Mouse (Mus musculus) adrenal gland, adult 2 months (tissue): ENCODE measurements at regions not wholly inside any gene's neighbourhood (a gene's known extent, or its start where the extent isn't known, plus 50 kb on each side); places are given as distances from the start of the nearest gene placed in this dataset.

Experiments used
- DNase-seq: peaks from one replicate; pipeline ENCODE4 v3.0.0; 2021

DNA sequence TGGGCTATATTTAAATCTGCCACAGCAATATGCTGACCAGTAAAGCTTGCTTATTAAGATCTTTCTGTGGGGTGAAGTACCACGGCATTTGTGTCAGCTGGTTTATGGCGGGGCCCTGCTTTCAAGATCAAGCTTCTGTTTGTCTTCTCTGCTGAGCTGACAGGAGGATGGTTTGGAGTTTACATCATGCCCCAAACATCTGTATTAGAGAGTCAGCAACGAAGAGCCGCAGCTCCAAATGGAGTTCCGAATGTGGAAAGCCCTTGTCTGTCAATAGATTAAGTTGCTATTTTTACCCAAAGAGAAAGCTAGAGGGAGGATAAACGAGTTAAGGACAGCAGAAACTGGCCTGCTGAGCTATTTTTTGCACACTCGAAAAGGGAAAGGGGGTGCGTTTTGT is 463.8 kb downstream of the Cd83 start:
- DNase-seq: no peak

DNA sequence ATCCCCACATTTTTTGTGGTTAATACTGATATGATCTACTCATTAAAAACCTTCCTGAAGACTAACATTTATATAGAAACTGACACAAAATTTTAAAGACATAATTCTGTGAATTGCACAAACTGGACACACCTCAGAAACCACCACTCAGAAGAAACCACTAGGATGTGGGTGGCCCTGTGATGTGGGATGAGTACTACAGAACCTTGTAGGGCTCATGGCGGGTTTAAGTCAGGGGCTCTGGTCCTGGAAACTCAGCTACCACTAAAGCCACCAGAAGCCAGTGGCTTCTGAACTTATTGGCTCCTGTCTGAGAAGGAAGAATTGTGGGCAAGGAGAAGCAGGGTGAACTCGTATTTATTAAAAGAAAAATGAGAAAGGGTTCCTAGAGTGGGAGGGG is 464.5 kb downstream of the Cd83 start:
- no peak for DNase-seq

DNA sequence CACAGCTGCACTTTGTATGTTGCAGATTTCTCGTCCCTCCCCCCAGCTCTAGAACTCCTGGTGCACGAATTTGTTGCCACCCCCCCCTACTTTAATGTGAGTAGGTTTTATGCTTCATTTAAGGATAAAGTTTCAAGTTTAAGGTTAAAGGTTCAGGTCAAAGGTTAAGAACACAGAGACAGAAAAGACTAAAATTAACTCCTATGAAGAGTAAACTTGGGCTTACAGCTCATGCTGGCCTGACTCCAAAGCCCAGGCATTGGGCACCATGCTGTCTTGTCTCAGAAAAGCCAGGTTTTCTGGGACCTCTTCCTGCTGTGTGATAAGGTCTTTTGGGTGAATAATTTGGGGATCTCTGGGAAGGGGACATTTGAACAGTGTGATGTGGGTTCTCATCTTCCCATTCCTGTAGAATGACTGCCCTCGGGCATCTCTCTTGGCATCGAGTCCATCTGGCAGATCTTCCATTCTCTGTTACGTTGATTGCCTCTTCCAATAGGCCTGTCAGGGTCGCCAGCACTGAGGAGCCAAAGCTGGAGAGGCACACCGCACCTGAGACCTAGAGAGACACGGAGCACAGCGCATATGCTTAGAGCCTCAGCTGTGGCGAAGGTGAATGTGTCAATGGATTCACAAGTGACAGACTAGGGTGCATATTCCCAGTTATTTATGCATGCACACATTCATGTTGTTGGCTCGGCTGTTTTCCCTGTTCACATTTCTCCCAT is 466.1 kb downstream of the Cd83 start:
- DNase-seq: no peak

DNA sequence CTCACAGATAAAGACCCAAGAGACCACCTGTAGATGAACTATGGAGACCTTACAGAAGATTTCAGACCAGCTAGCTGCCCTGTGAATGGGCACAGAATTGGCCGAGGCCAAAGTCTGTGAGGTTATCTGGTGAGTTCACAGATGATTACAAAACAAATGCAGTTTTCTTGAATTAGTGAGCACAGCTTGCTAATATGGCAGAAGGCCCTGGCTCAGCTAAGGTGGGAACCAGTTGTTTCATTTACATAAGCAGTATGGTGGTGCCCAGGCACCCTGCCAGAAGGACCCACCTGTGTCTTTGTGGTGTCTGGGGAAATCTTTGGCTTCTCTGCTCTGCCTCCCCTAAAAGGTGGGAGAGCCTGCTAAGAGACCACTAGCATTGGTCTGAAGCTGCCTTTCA is 466.9 kb downstream of the Cd83 start:
- no peak for DNase-seq

DNA sequence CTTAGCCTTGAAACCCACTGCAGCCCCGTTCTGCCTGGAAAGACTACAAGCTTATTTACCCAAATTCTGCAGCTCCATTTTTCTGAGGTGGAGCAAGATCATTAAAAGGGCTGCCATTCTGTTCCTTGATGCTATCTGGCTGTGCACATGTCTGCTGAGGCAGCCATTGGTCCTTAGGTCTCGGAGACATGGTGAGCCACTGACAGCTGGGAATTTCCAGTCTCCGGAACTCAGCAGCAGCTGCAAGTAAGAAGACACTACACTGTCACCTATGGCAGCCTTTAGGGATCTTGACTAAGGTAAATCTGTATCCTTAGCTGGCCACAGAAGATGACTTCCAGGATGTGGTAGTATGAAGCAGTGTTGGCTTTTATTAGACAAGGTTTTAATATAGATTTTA is 467.9 kb downstream of the Cd83 start:
- DNase-seq: no peak

DNA sequence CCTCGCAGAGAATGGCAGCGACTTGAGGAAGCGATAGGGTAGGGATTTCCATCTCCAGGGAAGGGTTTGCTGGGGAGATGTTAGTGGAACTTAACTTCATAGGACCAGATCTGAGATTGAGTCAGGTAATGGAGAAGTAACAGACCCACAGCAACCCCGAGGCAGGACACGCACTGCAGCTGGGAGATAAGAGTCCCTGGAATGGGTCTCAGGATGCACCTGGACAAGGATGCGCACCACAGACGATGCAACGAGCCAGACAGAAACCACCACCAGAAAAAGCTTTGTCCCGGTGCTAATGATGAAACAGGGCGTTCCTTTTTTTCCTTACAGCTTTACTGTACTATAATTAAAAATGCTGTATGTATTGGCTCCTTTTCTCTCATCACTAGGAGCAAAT is 470.9 kb upstream of the Jarid2 start:
- no peak for DNase-seq

DNA sequence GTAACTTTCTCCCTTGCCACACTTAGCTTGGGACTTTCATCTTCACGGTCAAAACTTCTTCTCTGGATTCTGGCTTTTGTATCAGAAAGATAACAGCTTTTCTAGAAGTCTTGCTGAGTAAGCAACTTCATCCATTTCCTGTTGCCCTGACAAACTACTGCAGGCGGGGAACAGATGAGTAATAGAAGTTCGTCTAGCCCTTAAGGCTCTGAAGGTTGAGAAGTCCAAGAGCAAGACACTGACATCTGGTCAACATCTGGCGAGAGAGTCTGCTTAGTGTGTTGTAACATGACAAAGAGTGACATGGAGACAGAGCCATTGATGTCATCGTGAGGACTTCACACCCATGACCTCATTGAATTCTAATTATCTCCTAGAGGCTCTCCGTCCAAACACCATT is 469.2 kb upstream of the Jarid2 start:
- no peak for DNase-seq

GRCm38 (mm10) chr13:44260637-44261333 is 468.5 kb upstream of the Jarid2 start:
- DNase-seq: peak; percentile 26

- no peak for DNase-seq
Observed at GRCm38 (mm10) chr13:44272746-44273524, 456.3 kb upstream of the Jarid2 start.

DNA sequence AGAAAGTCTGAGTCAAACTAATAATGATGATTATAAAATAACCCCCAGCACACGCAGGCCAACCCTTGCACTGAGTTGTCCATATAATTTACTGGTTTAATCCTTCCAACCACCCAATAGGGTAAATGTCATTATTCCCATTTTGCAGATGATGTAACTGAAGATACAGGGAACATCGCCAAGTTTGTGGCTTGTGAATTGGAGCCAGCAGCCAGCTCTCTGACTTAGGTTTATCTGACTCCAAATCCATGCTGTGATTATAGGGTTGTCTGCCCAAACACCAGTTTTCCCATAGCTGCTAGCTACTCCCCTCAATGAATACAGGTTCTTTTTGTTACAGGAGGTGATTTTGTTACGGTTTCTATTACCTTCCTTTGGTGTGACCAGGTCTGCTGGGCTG is 451.3 kb upstream of the Jarid2 start:
- peak; percentile 13 for DNase-seq

- DNase-seq: no peak
Observed at GRCm38 (mm10) chr13:44279036-44279435, 450.2 kb upstream of the Jarid2 start.

DNA sequence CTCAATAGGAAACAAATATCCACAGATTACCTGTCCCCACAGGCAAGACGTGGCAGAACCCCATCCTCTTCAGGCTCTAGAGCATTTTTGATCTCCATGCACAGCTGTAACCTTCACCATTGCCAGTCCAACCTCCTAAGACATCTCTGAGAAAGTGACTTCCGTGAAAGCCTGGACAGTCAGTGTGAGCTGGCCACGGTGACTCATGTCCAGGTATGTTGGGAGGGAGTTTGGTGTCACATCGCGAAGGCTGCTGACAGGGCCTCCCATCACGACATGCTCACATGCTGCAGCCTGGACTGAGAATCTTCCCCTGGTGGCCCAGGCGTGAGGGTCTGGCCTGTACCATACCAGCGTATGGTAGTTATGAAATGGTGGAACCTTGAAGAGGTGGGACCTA is 449.0 kb upstream of the Jarid2 start:
- DNase-seq: no peak

DNA sequence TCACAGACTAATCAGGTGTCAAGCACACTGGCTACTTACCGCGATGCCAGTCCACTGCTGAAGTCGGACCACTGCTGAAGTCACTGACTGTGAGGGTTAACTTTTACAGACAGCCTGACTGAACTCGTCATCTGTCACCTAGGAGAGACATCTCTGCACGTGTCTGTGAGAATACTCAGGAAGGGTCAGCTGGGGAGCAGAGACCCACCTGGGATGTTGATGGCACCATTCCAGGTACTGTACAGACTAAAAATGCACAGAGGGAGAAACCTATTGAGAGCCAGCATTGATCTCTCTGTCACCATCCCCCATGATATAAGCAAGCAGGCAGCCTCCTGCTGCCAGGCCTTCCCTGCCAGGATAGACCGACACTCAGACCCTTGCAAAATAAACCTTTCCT is 447.5 kb upstream of the Jarid2 start:
- no peak for DNase-seq

- DNase-seq: no peak
Observed at GRCm38 (mm10) chr13:44282306-44282705, 447.0 kb upstream of the Jarid2 start.

DNA sequence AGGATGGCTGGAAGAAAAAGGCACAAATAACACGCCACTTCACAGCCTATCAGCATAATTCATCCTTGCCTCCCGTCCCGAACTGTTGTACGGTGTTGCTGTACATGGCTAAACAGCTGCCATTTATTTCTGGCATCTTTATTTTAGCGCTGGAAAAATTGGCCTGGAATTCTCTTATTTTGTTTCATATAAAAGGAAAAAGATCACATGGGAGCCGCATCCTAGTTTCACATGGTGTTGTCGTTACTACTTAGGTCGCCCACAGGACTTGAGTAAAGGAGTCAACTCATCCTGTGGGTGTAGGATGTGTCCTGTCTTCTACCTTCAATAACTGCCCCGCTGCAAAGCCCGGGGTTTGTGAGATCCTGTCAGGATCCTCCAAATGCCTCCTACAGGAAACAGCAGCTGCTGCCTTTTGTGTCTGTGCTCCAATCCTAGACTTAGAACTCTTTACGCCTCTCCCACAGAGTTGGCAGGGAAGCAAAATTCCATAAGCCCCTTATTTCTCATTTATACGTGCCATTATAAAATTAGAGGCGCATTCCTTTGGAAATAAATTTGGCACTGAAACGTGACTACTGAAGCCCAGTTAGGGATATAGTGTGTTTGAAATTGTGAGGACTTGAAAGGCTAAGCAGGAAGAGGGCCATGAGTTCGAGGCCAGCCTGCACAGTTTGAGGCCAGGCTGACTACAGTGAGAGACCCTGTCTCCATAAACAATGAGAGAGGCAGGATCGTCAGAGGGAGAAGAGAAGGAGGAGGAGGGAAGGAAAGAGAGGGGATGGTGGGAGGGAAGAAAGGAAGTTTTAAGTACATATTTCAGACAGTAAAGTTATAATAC is 446.3 kb upstream of the Jarid2 start:
- no peak for DNase-seq

GRCm38 (mm10) chr13:44285881-44286280 is 443.4 kb upstream of the Jarid2 start:
- DNase-seq: no peak

DNA sequence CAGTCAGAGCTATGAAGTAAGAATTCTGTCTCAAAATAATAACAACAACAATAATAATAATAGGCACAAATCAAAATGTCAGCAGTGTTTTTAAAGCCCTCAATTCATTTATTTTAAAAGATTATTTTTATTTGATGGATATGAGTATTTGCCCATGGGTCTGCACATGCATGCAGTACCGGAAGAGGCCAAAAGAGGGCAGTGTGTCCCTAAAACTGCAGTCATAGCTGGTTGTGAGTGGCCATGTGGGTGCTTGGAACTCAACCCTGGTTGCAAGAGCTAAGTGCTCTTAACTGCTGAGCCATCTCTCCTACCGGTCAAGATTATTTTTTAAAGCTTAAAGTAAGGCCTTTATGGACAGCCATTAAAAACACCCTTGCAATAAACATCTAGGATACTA is 439.1 kb upstream of the Jarid2 start:
- DNase-seq: no peak

- peak; percentile 18 for DNase-seq
Observed at GRCm38 (mm10) chr13:44292476-44293056, 436.7 kb upstream of the Jarid2 start.

DNA sequence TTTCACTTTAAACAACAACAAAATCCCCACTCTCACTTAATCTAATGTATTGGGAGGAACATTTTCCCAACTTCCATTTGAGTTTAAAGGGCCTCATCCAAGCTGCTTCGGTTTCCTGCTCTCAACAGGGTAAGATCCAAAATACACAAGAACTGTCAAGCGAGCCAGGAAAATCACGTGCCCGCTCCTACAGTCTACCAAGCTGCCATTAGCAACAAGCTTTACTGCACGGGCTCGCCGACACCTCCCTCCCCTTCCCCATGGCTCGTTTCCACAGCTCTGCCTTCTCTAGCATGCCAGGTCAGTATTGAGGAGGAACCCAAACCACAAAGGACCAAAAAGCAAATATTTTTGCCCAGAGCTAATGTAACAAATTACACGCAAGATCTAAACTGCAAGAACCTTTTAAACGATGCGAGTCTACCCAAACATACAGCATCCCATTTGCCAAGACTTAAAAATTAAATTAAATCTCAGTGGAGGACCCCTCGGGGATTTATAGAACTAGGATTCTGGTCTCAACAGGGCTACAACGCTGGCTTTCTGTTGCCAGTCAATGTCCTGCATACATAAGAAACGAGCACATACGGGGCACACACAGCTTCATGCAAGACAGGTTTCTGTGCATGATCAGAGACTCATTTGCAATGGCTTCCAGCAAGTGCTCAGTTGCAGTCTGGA is 435.4 kb upstream of the Jarid2 start:
- peak; percentile 39 for DNase-seq

- DNase-seq: no peak
Observed at GRCm38 (mm10) chr13:44295621-44296020, 433.7 kb upstream of the Jarid2 start.

GRCm38 (mm10) chr13:44300611-44301010 is 428.7 kb upstream of the Jarid2 start:
- DNase-seq: no peak
